Mouse (Mus musculus) heart, postnatal 25 days (tissue): ENCODE measurements around the gene Rasl11a. TPM values are rescaled to one million over a fixed set of nuclear protein-coding genes. Genes with fewer than 3 reads are reported as not detected.
"Not testable (repeated sequence)": the region's sequence is repeated elsewhere in the genome, so short reads cannot be mapped to it uniquely, and the experiment has no call there.

Experiments
- DNase-seq: peaks from one replicate; pipeline ENCODE4 v3.0.0; 2022; ENCODE audit warnings: low spot score
- intact Hi-C: fragments of 180-260 bp; cut with DNase I; formaldehyde crosslinking; loops from one replicate; pipeline ENCODE4 v1.15.1; 2025
- total RNA-seq, 2 experiments: library from RNA; stranded (reverse); gene quantifications; 2 replicates each; pipeline ENCODE4 v1.2.3; 2021

Rasl11a gene
- total RNA-seq, 2 experiments from 2014 or later, result 2.2 to 3.9 TPM

- no peak for DNase-seq
- intact Hi-C loops, result loop anchor here (5.0 to 10.0 kb wide), 2 partner anchors 123 to 235 kb away; partner anchors contain the start of genes Lnx2, Mtif3 and Polr1d
These were observed 5.1 kb upstream of the Rasl11a start for GRCm38 (mm10) chr5:146839760-146840159.

- no peak for DNase-seq
- intact Hi-C loops, result no loop called here
These were observed 4.4 kb upstream of the Rasl11a start for GRCm38 (mm10) chr5:146840422-146840821.

- DNase-seq, result no peak
- intact Hi-C loops, result no loop called here
These were observed 3.6 kb upstream of the Rasl11a start for GRCm38 (mm10) chr5:146841301-146841700.

- intact Hi-C loops, result no loop called here
- DNase-seq, result no peak
These were observed 2.9 kb upstream of the Rasl11a start for GRCm38 (mm10) chr5:146841996-146842395.

GRCm38 (mm10) chr5:146844301-146844941, 450 bp upstream of the Rasl11a start:
- intact Hi-C loops, result loop anchor here (1.0 kb wide), 1 partner anchor 138 kb away; no protein-coding TSS in a partner anchor
- DNase-seq, result no peak

GRCm38 (mm10) chr5:146846489-146846888, 1.6 kb downstream of the Rasl11a start:
- intact Hi-C loops, result loop anchor here (5.0 kb wide), 1 partner anchor 51 kb away; no protein-coding TSS in a partner anchor
- DNase-seq, result no peak

- intact Hi-C loops, result loop anchor here (5.0 kb wide), 1 partner anchor 48 kb away; no protein-coding TSS in a partner anchor
- DNase-seq, result no peak
These were observed 4.2 kb downstream of the Rasl11a start for GRCm38 (mm10) chr5:146848936-146849582.

- no peak for DNase-seq
- intact Hi-C loops, result no loop called here
These were observed 11.2 kb downstream of the Rasl11a start for GRCm38 (mm10) chr5:146856106-146856505.

GRCm38 (mm10) chr5:146857620-146858019, 12.7 kb downstream of the Rasl11a start:
- intact Hi-C loops, result no loop called here
- DNase-seq, result no peak

- no peak for DNase-seq
- intact Hi-C loops, result no loop called here
These were observed 13.9 kb downstream of the Rasl11a start for GRCm38 (mm10) chr5:146858772-146859171.

- intact Hi-C loops, result no loop called here
- DNase-seq, result no peak
These were observed 14.4 kb downstream of the Rasl11a start for GRCm38 (mm10) chr5:146859246-146859645.

GRCm38 (mm10) chr5:146860222-146860998, 15.5 kb downstream of the Rasl11a start:
- intact Hi-C loops, result no loop called here
- no peak for DNase-seq

- intact Hi-C loops, result no loop called here
- DNase-seq, result no peak
These were observed 16.7 kb downstream of the Rasl11a start for GRCm38 (mm10) chr5:146861588-146861987.

- no peak for DNase-seq
- intact Hi-C loops, result no loop called here
These were observed 20.6 kb downstream of the Rasl11a start for GRCm38 (mm10) chr5:146865511-146865910.

- intact Hi-C loops, result no loop called here
- DNase-seq, result no peak
These were observed 21.4 kb downstream of the Rasl11a start for GRCm38 (mm10) chr5:146866277-146866676.

- DNase-seq, result peak; percentile 14
- intact Hi-C loops, result no loop called here
These were observed 22.5 kb downstream of the Rasl11a start for GRCm38 (mm10) chr5:146867246-146867945.

- no peak for DNase-seq
- intact Hi-C loops, result no loop called here
These were observed 23.1 kb downstream of the Rasl11a start for GRCm38 (mm10) chr5:146867946-146868314.

GRCm38 (mm10) chr5:146872981-146873631, 28.2 kb downstream of the Rasl11a start:
- intact Hi-C loops, result no loop called here
- no peak for DNase-seq

- intact Hi-C loops, result no loop called here
- no peak for DNase-seq
These were observed 31.2 kb downstream of the Rasl11a start for GRCm38 (mm10) chr5:146876024-146876423.

GRCm38 (mm10) chr5:146877882-146878281, 33.0 kb downstream of the Rasl11a start:
- intact Hi-C loops, DNase-seq: not testable (repeated sequence)
